In the genomic region with DNA sequence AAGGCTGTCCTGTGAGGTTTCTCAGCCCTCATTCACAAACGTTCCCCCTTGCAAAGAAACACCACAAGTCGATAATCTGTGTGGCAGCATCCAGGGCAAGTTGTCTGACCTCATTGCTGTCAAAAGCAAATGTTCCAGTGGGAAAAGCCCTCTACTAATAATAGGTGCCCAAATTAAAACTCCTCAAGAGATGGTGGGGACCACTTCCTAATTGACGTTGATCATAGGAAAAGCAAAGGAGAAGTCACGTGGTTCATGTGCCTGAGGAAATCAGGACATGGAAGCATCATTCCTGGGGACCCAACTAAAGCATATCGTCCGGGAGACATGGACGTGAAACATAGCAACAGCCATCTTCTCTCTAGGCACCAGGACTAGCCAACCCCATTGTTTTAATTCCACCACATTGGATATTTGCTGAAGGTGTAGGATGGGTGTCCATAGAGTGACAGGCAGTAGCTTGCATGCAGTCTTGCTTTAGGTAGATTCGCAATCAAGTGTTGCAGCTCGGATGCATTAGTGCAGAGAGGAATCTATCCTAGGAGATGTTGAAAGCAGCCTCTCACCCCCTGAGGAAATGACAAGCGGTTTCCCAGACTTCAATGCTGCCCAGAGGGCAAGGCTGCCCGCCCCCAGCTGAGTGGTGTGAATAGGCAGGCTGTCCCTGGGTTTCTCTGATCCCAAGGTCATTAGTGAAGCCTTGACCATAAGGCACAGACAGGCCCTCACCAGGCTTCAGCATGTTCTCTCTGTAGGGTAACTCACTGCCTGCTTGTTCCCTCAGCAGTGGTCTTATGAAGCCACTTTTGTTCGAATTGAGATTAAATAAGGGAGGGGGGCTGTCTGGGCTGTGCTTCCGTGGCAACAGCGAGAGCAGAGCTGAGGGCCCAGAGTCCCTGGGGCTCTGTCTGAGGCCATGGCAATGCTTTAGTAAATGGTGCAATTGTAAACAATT, we compare ENCODE assay signal across 11 mouse cellular contexts.
DNase-seq lines count a peak whose midpoint lies in the region; ATAC-seq lines count a peak whose summit lies in the region.
"Had no signal": no experiment of that assay in that cellular context is flagged by ENCODE, and none has a peak within 500 bp of the region (broad histone marks: within the 10 kb centered on the region; RNA-seq: fewer than 3 reads in every experiment).

No protein-coding gene starts in this region.

- no peak overlapping the region for H3K4me3 ChIP-seq in hindbrain, embryonic 10.5 days
- no peak overlapping the region for H3K4me3 ChIP-seq in midbrain, embryonic 13.5 days (replicated peaks)

- peaks cover 43% of the 10 kb centered on the region for H3K4me1 ChIP-seq in hindbrain, embryonic 10.5 days (replicated peaks)
- H3K4me1 ChIP-seq in midbrain, embryonic 13.5 days (replicated peaks): peaks cover 37% of the 10 kb centered on the region

- no peaks in the 10 kb centered on the region for H3K9me3 ChIP-seq in hindbrain, embryonic 10.5 days
- H3K9me3 ChIP-seq in midbrain, embryonic 13.5 days: no peaks in the 10 kb centered on the region

- intact Hi-C loops in gastrocnemius, postnatal 14 days (cut with DNase I; ENCODE audit: low total_unique reads): no loop called here
- intact Hi-C loops in heart, postnatal 36 days (cut with DNase I): no loop called here

- H3K36me3 ChIP-seq in hindbrain, embryonic 10.5 days: peaks cover 24% of the 10 kb centered on the region; the same call in 1 of the 2 replicates
- H3K36me3 ChIP-seq in midbrain, embryonic 13.5 days: peaks cover 7% of the 10 kb centered on the region; the same call in 1 of the 2 replicates

- DNase-seq in adrenal gland, postnatal 10 days: peak; percentile 46
- peak; percentile 28 for DNase-seq in brain, embryonic 18.5 days (ENCODE audit: low read depth, low spot score)
- DNase-seq in hindbrain, embryonic 10.5 days (ENCODE audit: low spot score): peak; percentile 72
- no peak for DNase-seq in lung, postnatal 14 days
- no peak for DNase-seq in gastrocnemius, postnatal 14 days
- no peak for DNase-seq in heart, postnatal 36 days
- DNase-seq: cerebellum, adult 11-12 months; kidney, adult 2 months; thymus, adult 18-20 months had no signal

- 0 out of 2 replicates have a peak overlapping the region, but pooled peaks have one; percentile 9 for H3K4me2 ChIP-seq in midbrain, embryonic 13.5 days (replicated peaks)

- H3K27ac ChIP-seq in hindbrain, embryonic 10.5 days: peak overlapping the region; percentile 69
- H3K27ac ChIP-seq in midbrain, embryonic 13.5 days: peak overlapping the region; percentile 79
- H3K27ac ChIP-seq: liver, embryonic 14.5 days had no signal

- 32% methylated on average over 14 of the region's 14 CpGs for WGBS in hindbrain, embryonic 10.5 days
- 13% methylated on average over 14 of the region's 14 CpGs for WGBS in midbrain, embryonic 13.5 days

- peaks cover 82% of the 10 kb centered on the region for H3K27me3 ChIP-seq in hindbrain, embryonic 10.5 days (ENCODE audit: insufficient read depth, poor library complexity, severe bottlenecking)
- peaks cover 72% of the 10 kb centered on the region for H3K27me3 ChIP-seq in midbrain, embryonic 13.5 days

- no peak overlapping the region for H3K9ac ChIP-seq in midbrain, embryonic 13.5 days (replicated peaks)
- H3K9ac ChIP-seq: liver, embryonic 14.5 days had no signal

- ATAC-seq in midbrain, embryonic 13.5 days: peak; percentile 92

Comparison
In these comparisons a context has a peak if more than half of its experiments do, and no peak if none do; other contexts are left out.
1. DNase-seq: peak in adrenal gland, postnatal 10 days (single experiment), brain, embryonic 18.5 days (single experiment) and hindbrain, embryonic 10.5 days (single experiment); none in lung, postnatal 14 days (single experiment), gastrocnemius, postnatal 14 days (single experiment) and heart, postnatal 36 days (0 of 2).